Mouse (Mus musculus): ENCODE data around the gene Nlrp6. TPM values are rescaled to one million over a fixed set of nuclear protein-coding genes. Genes with fewer than 3 reads are reported as not detected.
"Not testable (repeated sequence)": the region's sequence is repeated elsewhere in the genome, so short reads cannot be mapped to it uniquely, and the experiment has no call there.

Gene Nlrp6
- polyA plus RNA-seq (2016; fragmentation: Nextera tagmentation; extraction: Ambion mirVana), result 0.21 TPM in 1 of 2 replicates, not detected in the other

- Histone ChIP-seq H3K4me1 (replicated peaks) (peaks cover 23% of the 10 kb centered on the region), H3K36me3 (no peaks in the 10 kb centered on the region), H3K9me3 (no peaks in the 10 kb centered on the region), H3K27ac (no peak within 1 kb of the TSS), H3K27me3 (ENCODE audit: insufficient read depth, poor library complexity, severe bottlenecking) (peaks cover 78% of the 10 kb centered on the region), H3K4me3 (peak within 1 kb of the TSS; percentile 56; the same call in 1 of the 2 replicates)
- DNase-seq (ENCODE audit: low spot score), result no peak
- WGBS, result 76% methylated on average over 8 of the region's 8 CpGs
Measured at GRCm38 (mm10) chr7:140920418-140921029, at the start of gene Nlrp6. Gene Nlrp6 (plus strand): TSS chr7:140920902.

- H3K4me3 ChIP-seq, result no peak overlapping the region
- H3K27ac ChIP-seq, result no peak overlapping the region
- no peaks in the 10 kb centered on the region for H3K27me3 ChIP-seq (ENCODE audit: insufficient read depth, poor library complexity, severe bottlenecking)
- H3K9me3 ChIP-seq, result no peaks in the 10 kb centered on the region
- DNase-seq (ENCODE audit: low spot score), result no peak
- WGBS, result 89% methylated on average over 4 of the region's 4 CpGs
- no peaks in the 10 kb centered on the region for H3K4me1 ChIP-seq (replicated peaks)
- peaks cover 40% of the 10 kb centered on the region for H3K36me3 ChIP-seq
Measured at GRCm38 (mm10) chr7:140874224-140874623, 46.5 kb upstream of the Nlrp6 start.

GRCm38 (mm10) chr7:140877364-140877763 is 43.3 kb upstream of the Nlrp6 start:
- Histone ChIP-seq H3K4me3 (no peak overlapping the region), H3K4me1 (replicated peaks) (peaks cover 8% of the 10 kb centered on the region), H3K9me3 (no peaks in the 10 kb centered on the region), H3K27me3 (ENCODE audit: insufficient read depth, poor library complexity, severe bottlenecking) (no peaks in the 10 kb centered on the region), H3K36me3 (peaks cover 37% of the 10 kb centered on the region), H3K27ac (no peak overlapping the region)
- DNase-seq (ENCODE audit: low spot score), result no peak
- 81% methylated on average over 6 of the region's 6 CpGs for WGBS

GRCm38 (mm10) chr7:140879355-140879754 is 41.3 kb upstream of the Nlrp6 start:
- H3K9me3 ChIP-seq, result no peaks in the 10 kb centered on the region
- DNase-seq (ENCODE audit: low spot score), result no peak
- H3K36me3 ChIP-seq, result peaks cover 38% of the 10 kb centered on the region
- WGBS, result 90% methylated on average over 7 of the region's 7 CpGs
- no peak overlapping the region for H3K27ac ChIP-seq
- H3K4me1 ChIP-seq (replicated peaks), result peaks cover 20% of the 10 kb centered on the region
- no peaks in the 10 kb centered on the region for H3K27me3 ChIP-seq (ENCODE audit: insufficient read depth, poor library complexity, severe bottlenecking)
- H3K4me3 ChIP-seq, result no peak overlapping the region

GRCm38 (mm10) chr7:140880419-140880818 is 40.3 kb upstream of the Nlrp6 start:
- H3K27me3 ChIP-seq (ENCODE audit: insufficient read depth, poor library complexity, severe bottlenecking), result no peaks in the 10 kb centered on the region
- 90% methylated on average over 3 of the region's 3 CpGs for WGBS
- no peaks in the 10 kb centered on the region for H3K9me3 ChIP-seq
- peaks cover 20% of the 10 kb centered on the region for H3K4me1 ChIP-seq (replicated peaks)
- H3K4me3 ChIP-seq, result peak overlapping the region; percentile 90; the same call in 1 of the 2 replicates
- no peak overlapping the region for H3K27ac ChIP-seq
- peaks cover 41% of the 10 kb centered on the region for H3K36me3 ChIP-seq
- DNase-seq (ENCODE audit: low spot score), result no peak

- 34% methylated on average over 8 of the region's 8 CpGs for WGBS
- Histone ChIP-seq H3K4me3 (peak overlapping the region; percentile 90), H3K9me3 (no peaks in the 10 kb centered on the region), H3K36me3 (peaks cover 42% of the 10 kb centered on the region), H3K27ac (peak overlapping the region; percentile 91), H3K27me3 (ENCODE audit: insufficient read depth, poor library complexity, severe bottlenecking) (no peaks in the 10 kb centered on the region), H3K4me1 (replicated peaks) (peaks cover 20% of the 10 kb centered on the region)
- no peak for DNase-seq (ENCODE audit: low spot score)
Measured at GRCm38 (mm10) chr7:140880865-140881515, 39.7 kb upstream of the Nlrp6 start.

GRCm38 (mm10) chr7:140881696-140882468 is 38.8 kb upstream of the Nlrp6 start, which contains the start of the genes Psmd13 and Sirt3:
Gene Psmd13 (plus strand): TSS chr7:140881968.
Gene Sirt3 (minus strand): TSS chr7:140882309.
- under 1% methylated on average over 59 of the region's 59 CpGs for WGBS
- Histone ChIP-seq H3K36me3 (peaks cover 42% of the 10 kb centered on the region), H3K27ac (peak within 1 kb of the TSS; percentile 91), H3K9me3 (no peaks in the 10 kb centered on the region), H3K4me3 (peak within 1 kb of the TSS; percentile 90), H3K4me1 (replicated peaks) (peaks cover 20% of the 10 kb centered on the region), H3K27me3 (ENCODE audit: insufficient read depth, poor library complexity, severe bottlenecking) (no peaks in the 10 kb centered on the region)
- peak; percentile 93 for DNase-seq (ENCODE audit: low spot score)

- under 1% methylated on average over 12 of the region's 12 CpGs for WGBS
- no peaks in the 10 kb centered on the region for H3K9me3 ChIP-seq
Measured at GRCm38 (mm10) chr7:140882469-140882803, 38.3 kb upstream of the Nlrp6 start.

GRCm38 (mm10) chr7:140890636-140891035 is 30.1 kb upstream of the Nlrp6 start:
- not testable (repeated sequence) for DNase-seq (ENCODE audit: low spot score); H3K9me3 ChIP-seq; H3K27ac ChIP-seq; H3K4me3 ChIP-seq; H3K4me1 ChIP-seq (replicated peaks); H3K27me3 ChIP-seq (ENCODE audit: insufficient read depth, poor library complexity, severe bottlenecking)
- H3K36me3 ChIP-seq, result peaks cover 86% of the 10 kb centered on the region
- 97% methylated on average over 16 of the region's 16 CpGs for WGBS

More at GRCm38 (mm10) chr7:140882469-140882803, 38.3 kb upstream of the Nlrp6 start:
- H3K4me1 ChIP-seq (replicated peaks), result peaks cover 20% of the 10 kb centered on the region
- no peak for DNase-seq (ENCODE audit: low spot score)
- peak overlapping the region; percentile 91 for H3K27ac ChIP-seq
- H3K36me3 ChIP-seq, result peaks cover 43% of the 10 kb centered on the region
- H3K27me3 ChIP-seq (ENCODE audit: insufficient read depth, poor library complexity, severe bottlenecking), result no peaks in the 10 kb centered on the region
- peak overlapping the region; percentile 90 for H3K4me3 ChIP-seq

GRCm38 (mm10) chr7:140894031-140894430 is 26.7 kb upstream of the Nlrp6 start:
- Histone ChIP-seq H3K27me3 (ENCODE audit: insufficient read depth, poor library complexity, severe bottlenecking) (no peaks in the 10 kb centered on the region), H3K9me3 (no peaks in the 10 kb centered on the region), H3K36me3 (peaks cover 86% of the 10 kb centered on the region), H3K4me3 (no peak overlapping the region), H3K27ac (no peak overlapping the region), H3K4me1 (replicated peaks) (no peaks in the 10 kb centered on the region)
- no peak for DNase-seq (ENCODE audit: low spot score)
- WGBS, result 94% methylated on average over 7 of the region's 7 CpGs

GRCm38 (mm10) chr7:140894611-140895010 is 26.1 kb upstream of the Nlrp6 start:
- no peak overlapping the region for H3K4me3 ChIP-seq
- 94% methylated on average over 3 of the region's 3 CpGs for WGBS
- H3K27me3 ChIP-seq (ENCODE audit: insufficient read depth, poor library complexity, severe bottlenecking), result no peaks in the 10 kb centered on the region
- H3K36me3 ChIP-seq, result peaks cover 86% of the 10 kb centered on the region
- H3K9me3 ChIP-seq, result no peaks in the 10 kb centered on the region
- no peak for DNase-seq (ENCODE audit: low spot score)
- H3K4me1 ChIP-seq (replicated peaks), result no peaks in the 10 kb centered on the region
- H3K27ac ChIP-seq, result no peak overlapping the region

- H3K4me1 ChIP-seq (replicated peaks), result peaks cover 8% of the 10 kb centered on the region; the same call in 1 of the 2 replicates
- peaks cover 72% of the 10 kb centered on the region for H3K36me3 ChIP-seq
- no peak for DNase-seq (ENCODE audit: low spot score)
- H3K9me3 ChIP-seq, result no peaks in the 10 kb centered on the region
- H3K4me3 ChIP-seq, result no peak overlapping the region
- H3K27me3 ChIP-seq (ENCODE audit: insufficient read depth, poor library complexity, severe bottlenecking), result no peaks in the 10 kb centered on the region
- WGBS, result 90% methylated on average over 7 of the region's 7 CpGs
- H3K27ac ChIP-seq, result no peak overlapping the region
Measured at GRCm38 (mm10) chr7:140897863-140898262, 22.8 kb upstream of the Nlrp6 start.

GRCm38 (mm10) chr7:140899121-140899520 is 21.6 kb upstream of the Nlrp6 start:
- H3K9me3 ChIP-seq, result no peaks in the 10 kb centered on the region
- H3K4me3 ChIP-seq, result no peak overlapping the region
- H3K36me3 ChIP-seq, result peaks cover 60% of the 10 kb centered on the region
- peaks cover 11% of the 10 kb centered on the region; the same call in 1 of the 2 replicates for H3K4me1 ChIP-seq (replicated peaks)
- WGBS, result 74% methylated on average over 3 of the region's 3 CpGs
- no peaks in the 10 kb centered on the region for H3K27me3 ChIP-seq (ENCODE audit: insufficient read depth, poor library complexity, severe bottlenecking)
- no peak overlapping the region for H3K27ac ChIP-seq
- DNase-seq (ENCODE audit: low spot score), result no peak
